Mouse (Mus musculus): ENCODE results near the gene Abca7.

Gene Abca7

GRCm38 (mm10) chr10:79994397-79995115 lies 1.7 kb upstream of the Abca7 start:
- no peak for DNase-seq (ENCODE audit: low spot score in 2 of 2)

GRCm38 (mm10) chr10:79995636-79996035 lies 658 bp upstream of the Abca7 start:
- no peak for DNase-seq (ENCODE audit: low spot score in 2 of 2)

GRCm38 (mm10) chr10:79997034-79997760 lies 903 bp downstream of the Abca7 start:
- DNase-seq (ENCODE audit: low spot score in 2 of 2), result peak; percentile 57 to 62

GRCm38 (mm10) chr10:79997819-79998218 lies 1.5 kb downstream of the Abca7 start:
- DNase-seq (ENCODE audit: low spot score in 2 of 2), result no peak

- no peak for DNase-seq (ENCODE audit: low spot score in 2 of 2)
These were observed 5.7 kb downstream of the Abca7 start for GRCm38 (mm10) chr10:80001945-80002344.

GRCm38 (mm10) chr10:80002829-80003228 lies 6.5 kb downstream of the Abca7 start:
- no peak for DNase-seq (ENCODE audit: low spot score in 2 of 2)

GRCm38 (mm10) chr10:80003374-80004232 lies 7.3 kb downstream of the Abca7 start:
- no peak for DNase-seq (ENCODE audit: low spot score in 2 of 2)

GRCm38 (mm10) chr10:80004233-80004705 lies 8.0 kb downstream of the Abca7 start:
- no peak for DNase-seq (ENCODE audit: low spot score in 2 of 2)

- no peak for DNase-seq (ENCODE audit: low spot score in 2 of 2)
These were observed 15.4 kb downstream of the Abca7 start for GRCm38 (mm10) chr10:80011740-80012139.

GRCm38 (mm10) chr10:80013609-80014008 lies 17.3 kb downstream of the Abca7 start:
- no peak for DNase-seq (ENCODE audit: low spot score in 2 of 2)

- DNase-seq (ENCODE audit: low spot score in 2 of 2), result no peak
These were observed 18.4 kb downstream of the Abca7 start for GRCm38 (mm10) chr10:80014484-80015290.

- no peak for DNase-seq (ENCODE audit: low spot score in 2 of 2)
These were observed 19.3 kb downstream of the Abca7 start for GRCm38 (mm10) chr10:80015583-80015982.

GRCm38 (mm10) chr10:80016511-80016910 lies 20.2 kb downstream of the Abca7 start, which contains the start of gene Arhgap45:
Arhgap45 (plus strand) TSS chr10:80016653.
- DNase-seq (ENCODE audit: low spot score in 2 of 2), result no peak

- no peak for DNase-seq (ENCODE audit: low spot score in 2 of 2)
These were observed 20.6 kb downstream of the Abca7 start for GRCm38 (mm10) chr10:80016931-80017330.

- no peak for DNase-seq (ENCODE audit: low spot score in 2 of 2)
These were observed 21.1 kb downstream of the Abca7 start for GRCm38 (mm10) chr10:80017361-80017760.

- no peak for DNase-seq (ENCODE audit: low spot score in 2 of 2)
These were observed 21.5 kb downstream of the Abca7 start for GRCm38 (mm10) chr10:80017771-80018170.

- no peak for DNase-seq (ENCODE audit: low spot score in 2 of 2)
These were observed 22.5 kb downstream of the Abca7 start for GRCm38 (mm10) chr10:80018739-80019297.

- no peak for DNase-seq (ENCODE audit: low spot score in 2 of 2)
These were observed 23.3 kb downstream of the Abca7 start for GRCm38 (mm10) chr10:80019471-80020131.

GRCm38 (mm10) chr10:80020191-80020590 lies 23.9 kb downstream of the Abca7 start:
- no peak for DNase-seq (ENCODE audit: low spot score in 2 of 2)

- no peak for DNase-seq (ENCODE audit: low spot score in 2 of 2)
These were observed 24.5 kb downstream of the Abca7 start for GRCm38 (mm10) chr10:80020603-80021319.

All from right cerebral cortex, postnatal 36 days (tissue).